Comparison of ENCODE assay signal across 26 mouse cellular contexts in the genomic region with DNA sequence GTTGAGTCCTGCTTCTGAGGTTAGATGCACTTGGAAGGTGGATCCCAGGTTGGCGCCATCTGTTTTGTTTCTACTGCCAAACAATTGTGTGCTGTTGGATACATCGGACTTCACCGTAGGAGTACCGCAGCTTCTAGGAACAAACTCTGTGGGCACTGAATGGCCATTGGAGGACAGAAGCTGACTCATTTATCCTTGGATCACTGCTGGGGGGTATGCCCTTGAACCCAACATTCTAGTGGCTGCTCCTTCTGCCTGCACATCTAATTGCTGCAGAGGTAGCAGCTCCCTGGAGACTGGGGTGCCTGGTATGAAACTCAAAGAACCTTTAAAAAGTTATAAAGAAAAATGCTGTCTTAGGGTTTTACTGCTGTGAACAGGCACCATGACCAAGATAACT. TPM values are rescaled to one million over a fixed set of nuclear protein-coding genes. Genes with fewer than 3 reads are reported as not detected.
A peak's percentile ranks its signal among the peaks of the same experiment; 100 is the strongest.
DNase-seq lines count a peak whose midpoint lies in the region; TF ChIP-seq lines count a peak whose summit lies in the region.
"Had no signal": no experiment of that assay in that cellular context is flagged by ENCODE, and none has a peak within 500 bp of the region (broad histone marks: within the 10 kb centered on the region; RNA-seq: fewer than 3 reads in every experiment).

No protein-coding gene starts in this region.

- H3K27ac ChIP-seq in cerebellum, adult 2 months (ENCODE audit: insufficient read depth, low read length): no peak overlapping the region
- H3K27ac ChIP-seq in testis, adult 2 months (ENCODE audit: control insufficient read depth, insufficient read depth, low read depth, low read length): no peak overlapping the region
- H3K27ac ChIP-seq: forebrain, embryonic 10.5 days; forebrain, embryonic 13.5 days; heart, embryonic 15.5 days; hindbrain, embryonic 10.5 days; hindbrain, embryonic 13.5 days; intestine, embryonic 15.5 days; kidney, embryonic 15.5 days had no signal

- TF ChIP-seq POLR2A in cerebellum, adult 2 months (IDR thresholded peaks at IDR 0.05; ENCODE audit: borderline replicate concordance, insufficient read depth, low read length): no peak
- no peak for TF ChIP-seq POLR2A in testis, adult 2 months (IDR thresholded peaks at IDR 0.05; ENCODE audit: control insufficient read depth, low read depth, low read length)

- 35% methylated on average over 4 of the region's 4 CpGs for WGBS in cerebellum, adult 2 months

- no peak for TF ChIP-seq CTCF in cerebellum, adult 2 months (IDR thresholded peaks at IDR 0.05; ENCODE audit: borderline replicate concordance, insufficient read depth, low read depth, low read length)
- TF ChIP-seq CTCF in testis, adult 2 months (IDR thresholded peaks at IDR 0.05; ENCODE audit: control insufficient read depth, insufficient read depth, insufficient replicate concordance, low read depth, low read length): no peak

- H3K4me1 ChIP-seq in cerebellum, adult 2 months (ENCODE audit: control insufficient read depth, insufficient read depth, low read length): no peaks in the 10 kb centered on the region
- H3K4me1 ChIP-seq in testis, adult 2 months (ENCODE audit: control insufficient read depth, insufficient read depth, low read length): peaks cover 16% of the 10 kb centered on the region
- H3K4me1 ChIP-seq: forebrain, embryonic 10.5 days; forebrain, embryonic 13.5 days; heart, embryonic 12.5 days; heart, embryonic 15.5 days; hindbrain, embryonic 10.5 days; hindbrain, embryonic 13.5 days; intestine, embryonic 15.5 days; kidney, embryonic 15.5 days had no signal

- H3K4me3 ChIP-seq in cerebellum, adult 2 months (replicated peaks; ENCODE audit: insufficient read depth, low read depth, low read length): no peak overlapping the region
- peak overlapping the region; percentile 76 for H3K4me3 ChIP-seq in testis, adult 2 months (ENCODE audit: control insufficient read depth, low read depth, low read length)
- H3K4me3 ChIP-seq: forebrain, embryonic 10.5 days; forebrain, embryonic 13.5 days; heart, embryonic 12.5 days; heart, embryonic 15.5 days; hindbrain, embryonic 10.5 days; hindbrain, embryonic 13.5 days; intestine, embryonic 15.5 days; kidney, embryonic 15.5 days had no signal

- H3K36me3 ChIP-seq in testis, adult 2 months (ENCODE audit: control insufficient read depth, insufficient read depth, low read length): no peaks in the 10 kb centered on the region
- H3K36me3 ChIP-seq: forebrain, embryonic 10.5 days; G1E; heart, embryonic 12.5 days; heart, embryonic 15.5 days; hindbrain, embryonic 10.5 days; hindbrain, embryonic 13.5 days; intestine, embryonic 15.5 days; kidney, embryonic 15.5 days had no signal

- DNase-seq in adrenal gland, adult 2 months: peak; percentile 63
- DNase-seq in adrenal gland, postnatal 25 days: no peak
- DNase-seq in cerebellum, adult 2 months: peak; percentile 18 to 38
- no peak for DNase-seq in cerebellum, adult 18-20 months
- peak; percentile 16 to 35 for DNase-seq in cerebellum, postnatal 25 days
- no peak for DNase-seq in cerebellum, postnatal 4 days (ENCODE audit: low spot score in 2 of 2)
- DNase-seq in testis, postnatal 14 days (ENCODE audit: low spot score): no peak
- DNase-seq: B cell, adult 2 months; gastrocnemius, postnatal 10 days; gastrocnemius, postnatal 36 days; heart, postnatal 10 days; heart, postnatal 36 days; kidney, adult 11 months; kidney, adult 8-10 months had no signal

- H3K27me3 ChIP-seq in cerebellum, adult 2 months (ENCODE audit: control insufficient read depth, insufficient read depth, low read length): no peaks in the 10 kb centered on the region
- H3K27me3 ChIP-seq in testis, adult 2 months (ENCODE audit: control insufficient read depth, insufficient read depth, low read length): no peaks in the 10 kb centered on the region
- H3K27me3 ChIP-seq: CH12.LX; forebrain, embryonic 13.5 days; heart, embryonic 12.5 days; heart, embryonic 15.5 days; hindbrain, embryonic 13.5 days; intestine, embryonic 15.5 days; kidney, embryonic 15.5 days; Patski had no signal

RNA-seq across cellular contexts. Expression of a gene that starts 11.5 kb away (rescaled TPM):
- 10 to 100 TPM in 1 of 2 experiments, 1 to 10 TPM in 1; 8.4 to 12.4 TPM for total RNA-seq in adrenal gland, adult 2 months (2021)
- 7.3 and 16.9 TPM in 2 replicates for polyA plus RNA-seq in adrenal gland, adult 2 months (2012; rRNA removed)
- 11.4 and 14.4 TPM in 2 replicates for total RNA-seq in adrenal gland, postnatal 25 days (2021)
- 6.6 TPM in 2 replicates for polyA plus RNA-seq in cerebellum, adult 2 months (2012; rRNA removed)
- 3.0 and 3.3 TPM in 2 replicates for polyA plus RNA-seq in testis, adult 2 months (2012; rRNA removed)

Comparison
In these comparisons a context has a peak if more than half of its experiments do, and no peak if none do; other contexts are left out.
1. DNase-seq: peak in adrenal gland, adult 2 months (single experiment), cerebellum, adult 2 months (2 of 2) and cerebellum, postnatal 25 days (2 of 2); none in adrenal gland, postnatal 25 days (single experiment), cerebellum, adult 18-20 months (0 of 2), cerebellum, postnatal 4 days (0 of 2) and testis, postnatal 14 days (single experiment).